Mouse (Mus musculus) heart, adult 8-10 months (tissue): ENCODE data around the gene Ksr2. TPM values are rescaled to one million over a fixed set of nuclear protein-coding genes. Genes with fewer than 3 reads are reported as not detected.

ENCODE experiments used
- DNase-seq: peaks from one replicate; pipeline ENCODE4 v3.0.0; 2022; ENCODE audit warnings: low spot score
- total RNA-seq, 4 experiments: library from RNA; stranded (reverse); gene quantifications; 2 replicates each; pipeline ENCODE4 v1.2.4; 2022

Gene Ksr2
- total RNA-seq, 4 experiments from 2014 or later, result 0.03 to 0.11 (median 0.06) TPM

DNA sequence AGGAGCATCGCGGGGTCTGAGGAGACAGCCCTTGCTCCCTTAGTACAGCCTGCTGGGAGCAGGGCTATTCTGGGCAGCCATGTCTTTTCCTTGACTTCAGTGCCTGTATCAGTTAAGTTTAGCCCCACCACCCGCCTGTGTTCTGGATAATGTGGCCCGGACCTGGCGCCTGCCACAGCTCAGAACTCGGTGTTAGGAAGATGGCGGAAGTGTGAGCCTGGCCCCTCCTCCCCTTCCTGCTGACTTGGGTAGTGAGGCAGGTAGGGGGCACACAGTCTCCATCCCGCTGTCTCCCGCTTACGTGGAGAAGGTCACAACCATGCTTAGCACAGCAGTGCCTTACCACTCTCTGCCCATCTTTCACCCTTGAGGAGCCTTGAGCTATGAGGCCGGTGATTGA, 68.2 kb downstream of the Ksr2 start:
- no peak for DNase-seq

DNA sequence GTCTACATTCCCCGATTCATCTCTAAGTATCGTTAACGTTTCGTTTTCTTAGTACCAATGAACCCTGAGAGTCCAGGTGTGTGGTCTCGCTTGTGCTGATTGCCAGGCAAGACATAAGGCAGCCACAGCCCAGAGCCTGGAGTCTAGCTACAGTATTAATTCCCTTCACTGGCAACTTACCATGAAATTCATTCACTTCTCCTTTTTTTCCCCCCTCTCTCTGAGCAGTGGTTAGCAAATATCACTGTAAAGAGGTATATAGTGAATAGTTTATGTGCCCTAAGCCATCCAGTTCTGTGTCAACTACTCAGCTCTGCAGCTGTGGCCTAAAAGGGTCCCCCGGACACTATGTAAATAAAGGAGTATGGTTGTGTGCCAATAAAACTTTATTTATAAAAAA, 71.6 kb downstream of the Ksr2 start:
- DNase-seq, result no peak

DNA sequence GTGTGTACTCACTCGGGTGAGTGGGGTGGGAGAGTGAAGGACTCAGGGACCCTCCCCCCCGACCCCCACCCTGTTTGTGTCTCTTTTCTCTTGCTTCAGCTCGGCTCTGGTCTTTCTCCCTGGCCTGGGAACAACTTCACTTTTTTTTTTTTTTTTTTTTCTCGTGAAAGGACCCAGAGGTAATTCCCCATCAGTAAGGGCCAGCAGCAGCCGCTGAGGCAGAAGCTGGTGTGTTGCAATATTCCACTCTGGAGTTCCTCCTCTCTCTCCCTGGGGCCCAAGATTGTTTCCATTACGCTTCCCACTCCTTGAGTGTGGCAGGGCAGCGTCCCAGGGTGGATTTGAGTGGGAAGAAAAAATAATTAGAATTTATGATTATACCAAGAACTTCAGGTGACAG, 72.3 kb downstream of the Ksr2 start:
- DNase-seq, result no peak

DNA sequence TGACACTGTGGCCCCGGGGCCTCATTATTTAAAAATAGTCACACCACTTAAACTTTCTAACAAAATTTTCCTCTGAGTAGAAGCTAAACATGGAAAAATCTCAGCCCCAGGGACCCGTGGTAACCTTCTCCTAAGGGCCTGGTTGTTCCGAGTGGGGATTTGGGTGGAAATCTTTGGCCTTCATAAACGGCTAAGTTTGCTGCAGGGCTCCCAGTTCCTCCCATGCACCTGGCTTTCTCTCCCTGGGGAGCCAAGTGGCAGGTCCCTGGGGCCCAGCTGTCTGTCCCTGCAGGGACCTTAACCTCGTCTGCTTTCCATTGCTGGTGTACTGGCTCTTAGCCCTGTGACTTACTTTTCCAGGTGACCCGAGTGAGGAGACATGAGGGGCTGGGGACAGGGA, 74.4 kb downstream of the Ksr2 start:
- DNase-seq, result no peak

DNA sequence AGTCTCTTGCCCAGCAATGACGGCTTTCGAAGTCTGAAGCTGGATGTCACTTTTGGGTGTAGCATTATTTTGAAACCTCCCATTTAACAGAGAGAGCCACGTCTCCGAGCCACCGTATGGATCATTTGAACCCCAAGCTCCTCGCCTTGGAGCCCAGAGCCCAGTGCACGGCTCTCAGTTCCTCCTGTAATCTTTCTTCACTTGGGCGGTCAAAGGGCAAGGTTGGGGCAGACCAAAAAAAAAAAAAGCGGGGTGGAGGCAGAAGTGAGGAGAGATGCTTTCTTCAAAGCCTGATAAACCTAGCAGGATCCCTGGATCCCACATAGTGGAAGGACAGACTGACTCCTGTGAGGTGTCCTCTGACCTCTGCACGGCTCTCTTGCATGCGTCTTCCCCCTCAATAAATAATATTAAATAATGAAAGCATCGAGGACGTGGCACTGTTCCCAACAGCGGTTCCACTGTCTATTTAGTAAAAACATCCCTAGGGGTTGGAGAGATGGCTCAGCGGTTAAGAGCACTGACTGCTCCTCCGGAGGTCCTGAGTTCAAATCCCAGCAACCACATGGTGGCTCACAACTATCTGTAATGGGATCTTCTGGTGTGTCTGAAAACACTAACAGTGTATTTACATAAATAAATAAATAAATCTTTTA, 75.0 kb downstream of the Ksr2 start:
- no peak for DNase-seq

DNA sequence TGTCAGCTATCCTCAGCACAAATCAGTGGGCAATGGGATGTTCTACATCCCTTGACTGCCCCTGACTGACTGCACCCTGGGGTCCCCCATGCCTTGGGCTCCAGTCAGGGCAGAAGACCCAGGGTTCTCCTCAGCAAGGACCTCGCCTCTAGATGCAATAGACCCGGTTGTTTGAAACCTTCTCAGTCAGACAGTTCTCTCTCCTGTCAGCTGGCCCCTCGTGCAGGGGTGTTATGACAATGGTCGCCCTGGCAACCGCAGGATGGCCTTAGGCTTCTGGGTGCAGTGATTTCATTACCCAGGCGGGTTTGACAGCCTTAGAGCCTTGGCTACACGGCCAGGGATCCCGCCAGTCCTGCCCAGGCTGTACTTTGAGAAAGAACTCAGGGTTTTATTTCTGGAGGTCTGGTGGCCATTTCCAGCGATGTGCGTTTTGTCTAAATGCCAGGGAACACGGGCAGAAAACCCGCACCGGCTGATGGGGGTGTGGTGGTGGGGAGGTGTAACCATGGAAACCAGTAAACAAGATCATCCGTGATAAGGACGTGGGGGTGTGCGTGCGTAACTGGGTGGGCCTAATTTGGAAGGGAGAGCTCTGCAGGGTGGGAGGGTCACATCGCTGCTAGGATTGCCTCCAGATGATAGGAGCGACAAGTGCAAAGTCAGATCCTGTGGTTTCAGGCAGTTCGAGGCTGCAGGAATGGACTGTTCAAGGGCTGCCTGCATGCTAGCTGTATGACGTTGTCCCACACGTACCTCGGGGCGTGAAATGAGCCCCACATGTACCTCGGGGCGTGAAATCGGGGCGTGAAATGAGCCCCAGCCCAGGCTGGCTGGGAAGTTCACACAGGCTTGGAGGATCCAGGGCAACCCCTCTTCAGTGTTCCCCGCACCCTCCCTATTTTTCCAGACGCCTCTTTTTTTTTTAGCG, 79.4 kb downstream of the Ksr2 start:
- DNase-seq, result no peak

DNA sequence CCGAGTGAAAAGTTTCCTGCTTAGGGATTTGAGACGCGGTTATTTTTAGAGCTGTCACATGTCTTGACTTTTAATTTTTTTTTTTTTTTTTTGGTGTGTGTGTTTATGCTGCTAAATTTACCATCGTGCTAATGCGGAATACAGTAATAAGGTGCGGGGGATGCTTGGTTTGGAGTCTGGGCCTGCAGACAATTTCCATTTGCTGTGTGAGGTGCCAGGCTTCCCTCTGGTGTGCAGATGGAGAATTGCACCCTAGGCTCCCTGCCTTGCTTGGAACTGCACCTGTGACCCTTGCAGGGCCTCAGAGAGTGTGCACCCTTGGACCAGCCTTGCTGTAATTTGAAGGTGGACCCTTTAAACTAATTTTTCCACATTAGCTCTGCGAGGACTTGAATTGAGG, 80.1 kb downstream of the Ksr2 start:
- DNase-seq, result peak; percentile 13

DNA sequence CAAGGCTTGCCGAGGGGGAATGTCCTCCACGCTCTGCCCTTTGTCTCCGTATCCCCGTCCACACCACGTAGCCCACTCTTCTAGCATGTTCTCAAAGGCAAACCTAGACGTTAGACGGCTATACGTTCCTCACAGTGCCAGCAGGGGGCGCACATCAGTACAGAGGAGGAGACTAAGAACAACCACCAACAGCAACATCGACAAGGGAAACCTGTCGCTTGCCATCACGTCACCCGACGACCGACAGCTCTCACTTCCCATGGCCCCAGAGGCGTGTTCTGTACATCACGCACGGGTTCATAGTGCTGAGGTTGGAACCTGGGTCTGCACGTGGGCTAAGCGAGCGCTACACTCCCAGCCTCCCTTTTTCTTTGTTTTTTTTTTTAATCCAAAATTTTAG, 83.3 kb downstream of the Ksr2 start:
- no peak for DNase-seq

DNA sequence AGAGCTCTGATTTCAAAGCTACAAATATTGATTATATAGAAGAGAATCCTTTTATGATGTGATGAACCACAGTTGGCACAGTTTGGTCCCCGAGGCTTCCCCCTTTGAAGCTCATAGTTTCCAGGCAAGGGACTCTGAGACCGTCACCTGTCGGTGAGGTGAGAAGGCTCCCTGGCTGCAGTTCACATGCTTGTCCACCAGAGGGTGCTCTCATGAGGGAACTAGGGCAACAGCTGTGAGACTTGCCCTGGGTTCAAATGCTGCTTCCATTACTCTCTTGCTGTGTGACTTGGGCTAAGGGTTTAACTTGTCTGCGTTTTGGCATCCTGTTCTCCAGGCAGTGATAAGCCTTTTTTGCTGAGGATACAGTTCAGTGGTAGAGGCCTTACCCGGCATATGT, 88.8 kb downstream of the Ksr2 start:
- DNase-seq, result no peak

DNA sequence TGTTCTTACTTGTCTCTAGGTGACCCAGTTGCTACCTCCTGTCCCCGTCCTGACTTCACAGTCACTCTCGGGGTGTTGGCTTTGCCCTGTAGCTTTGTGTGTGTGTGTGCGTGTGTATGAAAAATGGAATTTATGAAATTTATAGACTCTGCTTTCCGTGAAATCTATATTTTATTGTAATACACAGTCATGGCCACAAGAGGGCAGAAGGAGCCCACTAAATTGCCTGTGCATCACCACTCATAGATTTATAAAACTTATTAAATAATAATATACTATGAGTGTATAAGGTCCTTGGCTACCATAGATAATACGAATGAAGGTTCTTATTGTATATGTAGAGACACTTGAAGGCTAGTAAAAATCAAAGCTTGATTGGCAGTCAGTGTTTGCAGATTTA, 90.6 kb downstream of the Ksr2 start:
- no peak for DNase-seq

DNA sequence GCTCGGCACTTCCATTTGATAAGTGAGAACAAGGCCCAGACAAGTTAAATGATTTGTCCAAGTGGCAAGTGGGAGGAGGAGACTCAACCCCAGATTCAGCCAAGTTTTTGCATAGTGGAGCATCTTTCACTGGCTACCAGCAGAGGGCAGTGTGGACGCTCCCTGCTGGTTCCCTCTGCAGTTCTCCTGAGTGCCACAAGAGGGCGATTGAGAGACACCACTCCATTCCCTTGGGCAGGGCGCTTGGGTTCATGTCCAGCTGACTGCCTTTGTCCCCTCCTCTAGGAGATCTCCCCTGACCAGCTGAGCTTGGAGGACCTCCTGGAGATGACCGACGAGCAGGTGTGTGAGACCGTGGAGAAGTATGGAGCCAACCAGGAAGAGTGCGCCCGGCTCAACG, 91.4 kb downstream of the Ksr2 start:
- DNase-seq, result peak; percentile 14

DNA sequence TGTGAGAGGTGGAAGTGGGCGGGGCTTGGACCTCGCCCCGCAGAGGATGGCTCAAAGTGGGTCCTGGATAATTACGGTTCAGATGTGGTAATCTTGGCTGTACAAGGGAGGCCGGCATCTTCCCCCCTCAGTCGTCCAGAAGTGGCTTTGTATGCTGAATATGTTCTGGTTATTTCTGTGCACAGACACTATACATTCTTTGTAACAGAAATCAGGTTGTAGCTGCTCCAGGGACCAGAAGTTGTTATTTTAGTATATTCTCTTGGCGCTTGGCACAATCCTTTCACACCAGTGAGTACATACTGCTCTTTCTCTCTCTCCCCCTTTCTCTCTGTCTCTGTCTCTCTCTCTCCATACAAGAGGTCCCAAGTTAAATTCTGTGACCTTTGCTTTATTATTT, 92.0 kb downstream of the Ksr2 start:
- no peak for DNase-seq

DNA sequence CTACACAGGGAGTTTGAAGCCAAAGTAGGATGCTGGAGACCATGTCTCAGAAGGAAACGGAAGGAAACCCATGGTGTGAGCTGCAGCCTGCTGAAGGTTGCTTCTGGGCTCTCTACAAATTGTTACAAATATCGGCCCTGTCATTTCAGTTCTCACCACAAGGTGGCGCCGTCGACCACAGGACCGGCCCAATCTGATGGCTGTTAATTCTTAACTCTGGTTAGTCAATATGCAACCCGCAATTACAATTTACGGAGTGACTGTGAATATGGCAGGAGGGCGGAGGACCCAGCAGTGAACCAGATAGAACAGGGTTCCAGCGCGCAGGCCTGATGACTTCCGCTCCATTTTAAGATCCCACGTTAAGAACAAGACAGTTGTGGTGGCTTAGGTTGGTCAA, 92.6 kb downstream of the Ksr2 start:
- no peak for DNase-seq

DNA sequence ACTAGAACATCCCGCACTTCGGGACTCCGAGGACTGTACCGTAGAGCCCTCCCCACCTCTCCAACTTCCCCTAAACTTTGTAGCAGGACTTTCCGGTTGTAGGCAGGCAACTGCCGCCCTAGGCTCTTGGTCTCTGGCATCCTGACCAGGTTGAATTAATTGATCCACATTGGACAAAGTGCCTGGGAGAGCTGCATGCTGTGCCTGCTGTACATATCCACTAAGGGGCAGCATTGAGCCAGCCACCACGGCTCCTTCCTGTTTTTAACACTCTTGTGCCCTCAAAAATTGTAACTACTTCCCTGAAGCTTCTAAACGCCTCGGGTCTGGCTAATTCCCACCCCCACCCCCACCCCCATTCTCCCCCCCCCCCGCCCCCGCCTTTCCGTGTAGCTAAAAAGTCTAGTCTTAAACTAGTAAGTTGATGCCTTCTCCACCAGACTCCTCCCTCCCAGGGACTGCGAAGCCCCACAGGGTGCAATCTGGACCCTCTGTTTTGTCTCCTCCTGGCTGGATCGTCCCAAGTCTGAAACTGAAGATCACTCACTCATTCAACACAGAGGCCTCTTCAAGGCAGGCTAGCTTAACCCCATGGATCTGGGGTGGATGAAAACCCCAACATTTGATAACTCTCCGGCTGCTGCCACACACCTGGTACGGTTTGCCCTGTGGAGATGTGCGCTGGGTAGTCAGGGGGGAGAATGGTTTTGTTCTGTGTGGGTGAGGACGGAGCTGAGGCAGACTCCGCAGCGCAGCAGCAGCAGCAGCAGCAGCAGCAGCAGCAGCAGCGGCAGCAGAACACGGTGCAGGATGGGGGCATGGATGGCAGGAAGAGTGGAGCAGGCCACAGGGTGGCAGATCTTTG, 95.9 kb downstream of the Ksr2 start:
- peak; percentile 20 for DNase-seq

DNA sequence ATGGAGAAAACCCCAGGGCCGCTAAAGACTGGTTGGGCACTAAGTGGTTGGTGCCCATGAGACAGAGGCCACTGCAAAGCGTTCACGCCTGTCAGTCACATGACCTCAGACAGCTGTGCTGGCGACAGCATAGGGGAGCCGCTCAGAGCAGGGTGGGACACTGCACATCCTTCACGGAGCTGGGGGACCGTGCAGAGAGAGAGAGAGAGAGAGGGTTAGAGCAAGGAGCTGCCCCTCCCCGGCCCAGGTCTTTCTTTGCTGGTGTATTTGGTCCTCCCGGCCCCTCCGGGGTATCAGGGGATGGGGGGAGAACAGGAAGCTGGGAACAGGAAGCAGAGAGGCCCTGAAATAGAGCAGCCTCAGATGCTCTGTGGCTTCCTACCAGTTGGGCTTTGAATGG, 97.1 kb downstream of the Ksr2 start:
- no peak for DNase-seq

DNA sequence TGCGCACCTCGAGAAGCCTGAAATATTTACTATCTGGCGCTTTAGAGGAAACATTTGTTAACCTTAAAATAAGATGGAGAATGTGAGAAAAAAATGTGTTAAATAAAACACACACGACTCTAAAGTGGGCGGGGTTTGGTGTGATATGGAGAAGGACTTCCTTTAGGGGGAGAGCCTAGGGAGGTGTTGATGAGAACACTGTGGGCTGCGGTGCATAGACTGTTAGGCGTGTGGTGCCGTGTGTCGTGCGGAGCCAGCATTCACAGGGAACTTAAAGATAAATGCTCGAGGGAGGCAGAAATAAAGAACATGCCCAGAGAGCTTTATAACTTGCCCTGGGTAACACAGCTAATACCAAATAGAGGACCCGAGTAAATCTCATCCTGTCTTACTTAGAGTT, 101.6 kb downstream of the Ksr2 start:
- no peak for DNase-seq

DNA sequence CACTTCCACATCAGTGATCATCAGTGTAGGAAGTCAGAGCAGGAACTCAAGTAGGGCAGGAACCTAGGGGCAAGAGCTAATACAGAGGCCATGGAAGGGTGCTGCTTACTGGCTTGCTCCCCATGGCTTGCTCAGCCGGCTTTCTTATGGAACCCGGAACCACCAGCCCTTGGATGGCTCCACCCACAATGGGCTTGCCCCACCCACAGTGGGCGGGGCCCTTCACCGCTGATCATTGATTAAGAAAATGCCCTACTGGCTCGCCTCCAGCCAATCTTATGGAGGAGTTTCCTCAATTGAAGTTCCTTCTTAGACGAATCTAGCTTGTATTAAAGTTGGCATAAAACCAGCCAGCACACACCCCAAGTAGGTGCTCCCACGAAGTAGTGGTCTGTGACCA, 102.1 kb downstream of the Ksr2 start:
- DNase-seq, result no peak

DNA sequence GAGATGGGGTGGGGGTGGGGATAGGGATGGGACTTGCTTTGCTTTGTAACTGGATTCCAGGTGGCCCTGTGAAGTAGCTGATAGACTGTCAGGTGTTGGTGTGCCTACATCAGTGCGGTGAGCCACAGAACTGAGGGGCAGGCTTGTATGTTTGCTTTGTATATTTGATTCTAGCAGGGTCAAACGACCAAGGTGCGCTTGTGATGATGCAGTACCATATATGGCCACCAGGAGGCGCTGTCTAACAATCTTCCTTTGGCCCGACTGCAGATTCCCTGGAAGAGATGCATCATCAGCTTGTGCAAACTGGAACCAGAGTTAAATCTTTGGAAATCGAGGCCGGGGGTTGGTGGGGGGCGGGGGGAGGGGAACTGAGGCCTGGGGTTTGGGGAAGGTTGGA, 102.8 kb downstream of the Ksr2 start:
- peak; percentile 13 for DNase-seq

DNA sequence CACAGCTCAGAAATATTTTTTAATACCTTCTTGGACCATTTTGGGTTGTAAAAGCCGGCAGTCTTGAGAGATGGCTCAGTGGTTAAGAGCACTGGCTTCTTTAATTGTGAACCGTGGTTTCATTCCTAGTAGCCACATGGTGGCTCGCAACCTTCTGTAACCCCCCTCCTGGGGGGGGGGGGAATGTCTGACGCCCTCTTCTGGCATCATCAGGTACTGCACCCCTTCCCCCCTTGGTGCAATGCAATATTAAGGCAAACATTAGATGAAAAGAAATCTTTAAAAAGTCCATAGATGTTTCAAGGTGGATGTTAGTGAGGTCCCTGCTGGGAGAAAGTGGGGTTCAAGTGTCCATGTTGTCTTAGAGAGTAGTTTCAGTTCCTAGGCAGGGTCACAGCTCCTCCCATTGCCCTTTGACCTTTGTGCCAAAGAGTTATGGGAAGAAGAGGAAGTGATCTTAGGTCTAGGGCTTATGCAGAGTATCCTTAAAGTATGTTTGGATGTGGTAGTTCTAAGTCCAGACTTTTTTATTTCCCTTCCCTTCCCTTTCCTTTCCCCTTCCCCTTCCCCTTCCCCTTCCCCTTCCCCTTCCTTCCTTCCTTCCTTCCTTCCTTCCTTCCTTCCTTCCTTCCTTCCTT, 106.2 kb downstream of the Ksr2 start:
- no peak for DNase-seq

DNA sequence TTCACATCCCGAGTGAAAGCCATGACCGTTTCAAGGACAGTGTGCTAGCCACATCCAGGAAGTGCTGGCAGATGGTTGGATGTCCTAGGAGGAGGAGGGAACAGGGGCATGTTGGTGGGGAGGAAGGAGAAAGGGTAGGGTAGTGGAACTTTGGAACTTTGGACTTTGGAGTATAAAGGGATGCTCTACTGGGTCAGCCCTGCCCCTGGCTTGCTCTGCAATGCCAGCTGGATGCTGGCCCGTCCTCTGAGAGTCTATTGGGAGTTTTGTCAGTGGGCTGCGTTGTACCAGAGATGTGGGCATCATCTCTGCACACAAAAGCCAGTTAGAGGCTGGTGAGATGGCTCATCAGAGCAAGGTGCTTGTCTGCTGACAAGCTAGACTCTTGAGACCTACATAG, 107.4 kb downstream of the Ksr2 start:
- DNase-seq, result no peak

DNA sequence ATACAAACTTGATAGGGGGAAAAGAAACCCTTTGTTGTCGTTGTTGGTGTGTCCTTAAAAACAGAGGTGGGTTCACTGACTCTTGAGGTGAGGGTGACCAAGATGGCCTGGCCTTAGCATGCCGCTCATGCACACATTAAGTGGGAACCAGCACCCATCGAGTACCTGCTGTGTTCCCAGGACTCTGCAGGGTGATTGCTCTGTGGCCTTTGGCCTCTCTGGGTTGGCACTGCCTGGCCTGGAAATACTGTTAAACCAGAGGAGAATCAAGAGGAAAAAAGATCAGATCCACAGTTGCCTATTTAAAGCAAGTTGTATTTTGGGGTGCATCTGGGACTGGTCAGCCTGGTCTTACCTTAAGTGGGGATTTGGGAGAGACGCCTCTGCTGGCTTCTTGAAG, 107.9 kb downstream of the Ksr2 start:
- DNase-seq, result no peak

DNA sequence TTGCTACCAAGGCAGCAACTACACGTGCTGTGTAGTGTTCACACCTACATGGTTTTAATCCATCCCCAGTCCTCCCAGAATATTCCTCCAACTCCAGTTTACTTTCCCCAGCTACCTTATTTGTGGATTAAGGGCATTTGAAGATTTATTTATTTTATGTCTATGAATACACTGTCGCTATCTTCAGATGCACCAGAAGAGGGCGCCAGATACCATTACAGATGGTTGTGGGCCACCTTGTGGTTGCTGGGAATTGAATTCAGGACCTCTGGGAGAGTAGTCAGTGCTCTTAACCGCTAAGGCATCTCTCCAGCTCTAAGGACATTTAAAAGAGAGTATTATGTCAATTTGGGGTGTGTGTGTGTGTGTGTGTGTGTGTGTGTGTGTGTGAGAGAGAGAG, 108.7 kb downstream of the Ksr2 start:
- DNase-seq, result no peak
